ENCODE assay signal across 21 mouse cellular contexts in the genomic region with DNA sequence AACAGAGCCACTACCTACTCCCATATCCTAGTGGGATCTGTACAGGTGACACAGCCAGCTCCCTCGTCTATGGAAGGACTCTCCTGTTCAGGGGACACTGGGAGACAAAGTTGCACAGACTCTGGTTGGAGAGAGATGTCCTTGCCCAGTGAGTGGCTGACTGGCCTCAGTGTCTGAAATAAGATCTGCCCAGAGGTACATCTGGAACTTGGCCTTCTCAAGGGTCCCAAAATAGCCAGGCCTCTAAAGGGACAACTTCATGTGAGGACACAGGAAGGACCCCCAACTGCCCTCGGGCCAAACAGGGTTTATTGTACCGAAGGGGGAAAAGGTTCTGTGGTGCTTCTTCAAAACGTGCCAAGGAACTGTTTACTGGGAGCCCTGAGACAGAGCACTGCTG. TPM values are rescaled to one million over a fixed set of nuclear protein-coding genes. Genes with fewer than 3 reads are reported as not detected.
A peak's percentile ranks its signal among the peaks of the same experiment; 100 is the strongest.
DNase-seq lines count a peak whose midpoint lies in the region; ATAC-seq and TF ChIP-seq lines count a peak whose summit lies in the region.
"Had no signal": no experiment of that assay in that cellular context is flagged by ENCODE, and none has a peak within 500 bp of the region (broad histone marks: within the 10 kb centered on the region; RNA-seq: fewer than 3 reads in every experiment).

No protein-coding gene starts in this region.

- H3K4me1 ChIP-seq in kidney, postnatal 0 days (replicated peaks; ENCODE audit: insufficient read depth, low read length) = peaks cover 16% of the 10 kb centered on the region; the same call in 1 of the 2 replicates
- peaks cover 37% of the 10 kb centered on the region for H3K4me1 ChIP-seq in kidney, embryonic 15.5 days
- H3K4me1 ChIP-seq in embryonic fibroblast, embryonic 13.5 days (ENCODE audit: control insufficient read depth, insufficient read depth, low read length) = peaks cover 15% of the 10 kb centered on the region
- peaks cover 40% of the 10 kb centered on the region for H3K4me1 ChIP-seq in limb, embryonic 10.5 days

- TF ChIP-seq POLR2A in embryonic fibroblast, embryonic 13.5 days (IDR thresholded peaks at IDR 0.05; ENCODE audit: low read depth, low read length) = no peak

- H3K4me2 ChIP-seq in kidney, postnatal 0 days (ENCODE audit: low read length) = no peak overlapping the region
- H3K4me2 ChIP-seq in kidney, embryonic 15.5 days = no peak overlapping the region
- H3K4me2 ChIP-seq: hindbrain, embryonic 12.5 days; intestine, embryonic 15.5 days; liver, embryonic 12.5 days; neural tube, embryonic 15.5 days; stomach, embryonic 15.5 days had no signal

- peaks cover 21% of the 10 kb centered on the region for H3K36me3 ChIP-seq in kidney, postnatal 0 days (ENCODE audit: insufficient read depth, low read length)
- peaks cover 22% of the 10 kb centered on the region for H3K36me3 ChIP-seq in kidney, embryonic 15.5 days
- peaks cover 38% of the 10 kb centered on the region for H3K36me3 ChIP-seq in limb, embryonic 10.5 days
- H3K36me3 ChIP-seq: hindbrain, embryonic 12.5 days; neural tube, embryonic 15.5 days had no signal

- H3K27ac ChIP-seq in kidney, postnatal 0 days = peak overlapping the region; percentile 25; the same call in 1 of the 2 replicates
- no peak overlapping the region; the same call in 1 of the 2 replicates for H3K27ac ChIP-seq in kidney, embryonic 15.5 days
- H3K27ac ChIP-seq in embryonic fibroblast, embryonic 13.5 days (ENCODE audit: insufficient read depth, low read length) = peak overlapping the region; percentile 41; the same call in 1 of the 2 replicates
- 0 out of 2 replicates have a peak overlapping the region, but pooled peaks have one; percentile 1 for H3K27ac ChIP-seq in limb, embryonic 10.5 days
- H3K27ac ChIP-seq: hindbrain, embryonic 12.5 days; intestine, embryonic 15.5 days; liver, embryonic 12.5 days; neural tube, embryonic 15.5 days; stomach, embryonic 15.5 days had no signal

- 62% methylated on average over 4 of the region's 4 CpGs for WGBS in kidney, postnatal 0 days
- 70% methylated on average over 4 of the region's 4 CpGs for WGBS in kidney, embryonic 15.5 days
- WGBS in limb, embryonic 10.5 days = 71% methylated on average over 4 of the region's 4 CpGs

- no peaks in the 10 kb centered on the region for H3K9me3 ChIP-seq in kidney, postnatal 0 days (replicated peaks; ENCODE audit: low read length)
- H3K9me3 ChIP-seq in kidney, embryonic 15.5 days (replicated peaks) = no peaks in the 10 kb centered on the region
- H3K9me3 ChIP-seq in limb, embryonic 10.5 days (replicated peaks) = no peaks in the 10 kb centered on the region
- H3K9me3 ChIP-seq: hindbrain, embryonic 12.5 days; intestine, embryonic 15.5 days; liver, embryonic 12.5 days; neural tube, embryonic 15.5 days; stomach, embryonic 15.5 days had no signal

- H3K4me3 ChIP-seq in kidney, postnatal 0 days (replicated peaks; ENCODE audit: low read depth, low read length) = no peak overlapping the region
- no peak overlapping the region for H3K4me3 ChIP-seq in kidney, embryonic 15.5 days (replicated peaks)
- H3K4me3 ChIP-seq in embryonic fibroblast, embryonic 13.5 days (ENCODE audit: insufficient read depth, low read length) = no peak overlapping the region
- H3K4me3 ChIP-seq in limb, embryonic 10.5 days = no peak overlapping the region
- H3K4me3 ChIP-seq: hindbrain, embryonic 12.5 days; intestine, embryonic 15.5 days; liver, embryonic 12.5 days; neural tube, embryonic 15.5 days; stomach, embryonic 15.5 days had no signal

- no peak overlapping the region for H3K9ac ChIP-seq in kidney, postnatal 0 days (ENCODE audit: low read depth, low read length)
- H3K9ac ChIP-seq in kidney, embryonic 15.5 days = no peak overlapping the region
- H3K9ac ChIP-seq: hindbrain, embryonic 12.5 days; intestine, embryonic 15.5 days; liver, embryonic 12.5 days; neural tube, embryonic 15.5 days; stomach, embryonic 15.5 days had no signal

- TF ChIP-seq CTCF in kidney, postnatal 0 days (IDR thresholded peaks at IDR 0.05; ENCODE audit: low read depth) = no peak
- TF ChIP-seq CTCF in embryonic fibroblast, embryonic 13.5 days (IDR thresholded peaks at IDR 0.05; ENCODE audit: borderline replicate concordance, insufficient read depth, low read length) = no peak

- H3K27me3 ChIP-seq in kidney, postnatal 0 days (ENCODE audit: insufficient read depth, low read length) = no peaks in the 10 kb centered on the region
- no peaks in the 10 kb centered on the region for H3K27me3 ChIP-seq in kidney, embryonic 15.5 days
- no peaks in the 10 kb centered on the region for H3K27me3 ChIP-seq in limb, embryonic 10.5 days (ENCODE audit: low read depth, poor library complexity, severe bottlenecking)
- H3K27me3 ChIP-seq: hindbrain, embryonic 12.5 days; intestine, embryonic 15.5 days; liver, embryonic 12.5 days; neural tube, embryonic 15.5 days; Patski; stomach, embryonic 15.5 days had no signal

- DNase-seq in gastrocnemius, adult 8-10 months (ENCODE audit: low spot score in 2 of 2) = peak; percentile 50 to 55
- DNase-seq in gastrocnemius, postnatal 10 days = no peak
- DNase-seq in kidney, postnatal 0 days (ENCODE audit: low spot score) = no peak
- DNase-seq in limb, embryonic 10.5 days (ENCODE audit: low spot score) = no peak
- DNase-seq in spleen, postnatal 36 days (ENCODE audit: low spot score in 2 of 2) = no peak
- DNase-seq: B cell, adult 2 months; cerebellum, adult 11 months; cerebellum, postnatal 25 days; kidney, postnatal 10 days; lung, postnatal 10 days; right cerebral cortex, postnatal 4 days; thymus, postnatal 4 days had no signal

- ATAC-seq in kidney, postnatal 0 days (replicated peaks; ENCODE audit: low FRiP score, low read depth) = no peak
- ATAC-seq in kidney, embryonic 15.5 days (replicated peaks; ENCODE audit: low FRiP score) = no peak
- ATAC-seq in activated CD4-positive, CD25-positive, alpha-beta regulatory T cell, adult 4 months = no peak
- ATAC-seq: intestine, embryonic 15.5 days; liver, embryonic 12.5 days had no signal

RNA-seq across cellular contexts. Expression of a gene that starts 14.8 kb away (rescaled TPM):
- 100 to 1,000 TPM; 114 to 137 (median 118) TPM for total RNA-seq in gastrocnemius, adult 8-10 months (2022)
- 10 to 100 TPM; 85.7 to 94.3 TPM for total RNA-seq in gastrocnemius, postnatal 10 days (2021)
- 15.0 and 15.1 TPM in 2 replicates for polyA plus RNA-seq in kidney, postnatal 0 days (2015; fragmentation: Nextera tagmentation; extraction: Ambion mirVana)
- 12.7 and 14.2 TPM in 2 replicates for polyA plus RNA-seq in kidney, embryonic 15.5 days (2015; fragmentation: Nextera tagmentation; extraction: Ambion mirVana)
- 63.4 and 70.8 TPM in 2 replicates for polyA plus RNA-seq in embryonic fibroblast, embryonic 13.5 days (2011; ENCODE audit: insufficient read length, low read depth, missing spikeins)
- 9.3 TPM in 2 replicates for polyA plus RNA-seq in limb, embryonic 10.5 days (2016; fragmentation: Nextera tagmentation; extraction: Ambion mirVana)
- polyA plus RNA-seq in activated CD4-positive, CD25-positive, alpha-beta regulatory T cell, adult 4 months (2017; shearing (Covaris generic)) = 10 to 100 TPM in 1 of 2 experiments, 1 to 10 TPM in 1; 5.8 to 13.0 TPM

Comparison
In these comparisons a context has a peak if more than half of its experiments do, and no peak if none do; other contexts are left out.
1. DNase-seq: peak in gastrocnemius, adult 8-10 months (2 of 2); none in gastrocnemius, postnatal 10 days (single experiment), kidney, postnatal 0 days (single experiment), limb, embryonic 10.5 days (single experiment) and spleen, postnatal 36 days (0 of 2).